Mouse (Mus musculus) ES-E14 (cell line): ENCODE measurements at regions not wholly inside any gene's neighbourhood (a gene's known extent, or its start where the extent isn't known, plus 50 kb on each side); places are given as distances from the start of the nearest gene placed in this dataset.

Source experiments
- DNase-seq: peaks from one replicate; pipeline ENCODE4 v3.0.0-alpha.2; 2013; ENCODE audit warnings: low read depth, low spot score
- H3K27ac ChIP-seq: 2 replicates; pipeline ENCODE4 v1.5.1; 2012; ENCODE audit warnings: low read depth, mild to moderate bottlenecking, low read length, moderate library complexity, mixed read lengths; ENCODE audit not compliant: poor library complexity, insufficient read depth, severe bottlenecking
- H3K36me3 ChIP-seq: 2 replicates; pipeline ENCODE4 v1.6.1; 2012; ENCODE audit warnings: mild to moderate bottlenecking, low read length, moderate library complexity, mixed read lengths; ENCODE audit not compliant: control insufficient read depth, poor library complexity, insufficient read depth, severe bottlenecking
- H3K4me1 ChIP-seq, 2 experiments: fragments of 150-350 bp in 1 of 2; sonication (generic) in 1 of 2; 2 replicates each; pipeline ENCODE4 v1.6.1; 2012; ENCODE audit warnings: low read length in 2 of 2, mild to moderate bottlenecking in 1 of 2, mixed read lengths in 1 of 2; ENCODE audit not compliant: control insufficient read depth in 2 of 2, insufficient read depth in 2 of 2, poor library complexity in 1 of 2
- H3K4me3 ChIP-seq, 2 experiments: fragments of 150-350 bp in 1 of 2; sonication (generic) in 1 of 2; 2 replicates each; pipeline ENCODE4 v1.5.1; 2012; ENCODE audit warnings: low read length in 2 of 2, low read depth in 1 of 2, mild to moderate bottlenecking in 1 of 2, mixed read lengths in 1 of 2; ENCODE audit not compliant: insufficient read depth in 1 of 2, poor library complexity in 1 of 2, severe bottlenecking in 1 of 2
- H3K9ac ChIP-seq: 2 replicates; pipeline ENCODE4 v1.6.1; 2012; ENCODE audit warnings: low read depth, mild to moderate bottlenecking, low read length, mixed read lengths; ENCODE audit not compliant: poor library complexity, insufficient read depth, severe bottlenecking
- H3K9me3 ChIP-seq: fragments of 150-350 bp; sonication (generic); 2 replicates; pipeline ENCODE4 v1.6.1; 2012; ENCODE audit warnings: low read depth, mild to moderate bottlenecking, low read length; ENCODE audit not compliant: control insufficient read depth, insufficient read depth
- CHD2 ChIP-seq: IDR thresholded peaks from 2 replicates; pipeline ENCODE4 v1.6.1; 2014; ENCODE audit warnings: mild to moderate bottlenecking, low read depth, low read length, inconsistent platforms
- HCFC1 ChIP-seq: IDR thresholded peaks from 2 replicates; pipeline ENCODE4 v1.6.1; 2012; ENCODE audit warnings: low read length, inconsistent platforms, borderline replicate concordance; ENCODE audit not compliant: insufficient read depth
- MAFK ChIP-seq: IDR thresholded peaks from 2 replicates; pipeline ENCODE4 v1.6.1; 2014; ENCODE audit warnings: mild to moderate bottlenecking, low read depth, low read length, inconsistent platforms; ENCODE audit not compliant: insufficient read depth
- ZC3H11A ChIP-seq: IDR thresholded peaks from 2 replicates; pipeline ENCODE4 v1.6.1; 2012; ENCODE audit warnings: low read depth, mild to moderate bottlenecking, inconsistent platforms, low read length, borderline replicate concordance
- ZNF384 ChIP-seq: IDR thresholded peaks from 2 replicates; pipeline ENCODE4 v1.6.1; 2012; ENCODE audit warnings: low read depth, low read length, inconsistent platforms
- in situ Hi-C, 2 experiments: fragments of 600-800 bp; cut with MboI; formaldehyde crosslinking; loops; one replicate each; pipeline ENCODE4 v1.15.1; 2025; ENCODE audit warnings: low sequenced_read_pairs in 2 of 2, inconsistent platforms in 1 of 2; ENCODE audit not compliant: unreplicated experiment in 2 of 2

DNA sequence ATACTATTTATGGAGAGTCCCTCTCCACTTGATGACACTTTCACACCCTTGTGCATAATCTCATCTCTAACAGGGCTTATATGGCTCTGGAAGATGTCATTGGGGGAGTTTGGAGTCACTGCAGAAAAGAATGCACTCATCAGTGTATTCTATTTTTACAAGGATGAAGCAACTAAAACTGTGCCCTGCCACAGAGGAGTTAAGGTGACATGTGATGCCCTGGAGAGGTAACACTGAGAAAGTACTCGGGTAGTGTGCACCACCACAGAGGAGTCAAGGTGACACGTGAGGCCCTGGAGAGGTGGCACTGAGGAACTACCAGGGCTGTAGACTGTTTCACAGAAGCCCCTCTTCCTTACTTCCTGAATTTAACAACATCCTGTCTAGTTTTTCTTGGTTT is 53.2 kb downstream of the Tigd2 start:
- Histone ChIP-seq H3K36me3 (no peaks in the 10 kb centered on the region), H3K9ac (no peak overlapping the region), H3K4me1 (no peaks in the 10 kb centered on the region), H3K4me3 (no peak overlapping the region), H3K9me3 (no peaks in the 10 kb centered on the region), H3K27ac (no peak overlapping the region)
- TF ChIP-seq HCFC1, result no peak
- no peak for TF ChIP-seq CHD2
- no peak for TF ChIP-seq ZC3H11A
- no peak for TF ChIP-seq ZNF384
- TF ChIP-seq MAFK, result no peak
- in situ Hi-C loops, result loop anchor here in 1 of 2 experiments (25.0 kb wide), 1 partner anchor 225 kb away; no protein-coding TSS in a partner anchor
- DNase-seq, result no peak

DNA sequence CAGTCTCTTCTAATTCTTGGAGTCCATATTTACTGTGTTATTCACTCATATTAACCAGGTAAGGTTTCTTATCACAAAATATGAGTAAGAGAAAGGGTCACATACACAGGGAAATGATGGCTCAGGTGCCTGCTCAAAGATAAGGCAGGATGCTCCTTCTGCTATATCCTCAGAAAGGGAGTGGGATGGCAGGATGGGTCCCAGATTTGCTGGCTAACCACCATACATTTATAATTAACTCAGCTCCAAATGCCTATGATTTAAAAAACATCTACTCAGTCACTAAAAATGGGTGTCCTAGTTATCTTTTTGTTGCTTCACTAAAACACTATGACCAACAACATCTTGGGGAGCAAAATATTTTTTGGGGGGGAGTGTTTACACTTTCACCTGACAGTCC is 56.3 kb downstream of the Tigd2 start:
- TF ChIP-seq HCFC1 (no peak), ZC3H11A (no peak), ZNF384 (no peak), CHD2 (no peak), MAFK (no peak)
- Histone ChIP-seq H3K4me1 (no peaks in the 10 kb centered on the region), H3K27ac (no peak overlapping the region), H3K4me3 (no peak overlapping the region), H3K36me3 (no peaks in the 10 kb centered on the region), H3K9me3 (no peaks in the 10 kb centered on the region), H3K9ac (no peak overlapping the region)
- DNase-seq, result no peak
- in situ Hi-C loops, result loop anchor here in 1 of 2 experiments (25.0 kb wide), 1 partner anchor 222 kb away; no protein-coding TSS in a partner anchor

DNA sequence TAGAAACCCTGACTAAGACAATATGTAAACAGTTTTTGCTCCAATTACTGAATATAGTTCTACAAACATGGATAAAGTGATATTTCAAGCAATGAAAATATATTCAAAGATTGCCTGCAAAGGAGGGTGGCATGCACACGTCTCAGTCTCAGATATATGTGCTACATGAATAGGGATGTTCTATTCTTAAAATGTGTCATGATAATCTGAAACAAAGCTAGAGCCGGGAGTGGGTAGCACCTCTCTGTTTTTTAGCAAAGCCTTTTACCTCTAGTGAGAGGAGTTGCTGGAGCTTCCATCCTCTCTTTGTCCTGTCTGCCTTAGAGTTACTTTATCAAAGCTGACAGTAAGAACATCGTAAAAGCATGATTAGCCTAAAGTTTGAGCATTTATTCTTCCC is 65.5 kb downstream of the Tigd2 start:
- Histone ChIP-seq H3K9ac (no peak overlapping the region), H3K4me3 (no peak overlapping the region), H3K36me3 (no peaks in the 10 kb centered on the region), H3K4me1 (no peaks in the 10 kb centered on the region), H3K9me3 (no peaks in the 10 kb centered on the region), H3K27ac (no peak overlapping the region)
- TF ChIP-seq HCFC1 (no peak), MAFK (no peak)
- in situ Hi-C loops, result loop anchor here in 1 of 2 experiments (25.0 kb wide), 1 partner anchor 213 kb away; no protein-coding TSS in a partner anchor
- DNase-seq, result no peak
